Mouse (Mus musculus): ENCODE measurements around the gene Dnmt3b.
"Not testable (repeated sequence)": the region's sequence is repeated elsewhere in the genome, so short reads cannot be mapped to it uniquely, and the experiment has no call there.

Gene Dnmt3b

DNA sequence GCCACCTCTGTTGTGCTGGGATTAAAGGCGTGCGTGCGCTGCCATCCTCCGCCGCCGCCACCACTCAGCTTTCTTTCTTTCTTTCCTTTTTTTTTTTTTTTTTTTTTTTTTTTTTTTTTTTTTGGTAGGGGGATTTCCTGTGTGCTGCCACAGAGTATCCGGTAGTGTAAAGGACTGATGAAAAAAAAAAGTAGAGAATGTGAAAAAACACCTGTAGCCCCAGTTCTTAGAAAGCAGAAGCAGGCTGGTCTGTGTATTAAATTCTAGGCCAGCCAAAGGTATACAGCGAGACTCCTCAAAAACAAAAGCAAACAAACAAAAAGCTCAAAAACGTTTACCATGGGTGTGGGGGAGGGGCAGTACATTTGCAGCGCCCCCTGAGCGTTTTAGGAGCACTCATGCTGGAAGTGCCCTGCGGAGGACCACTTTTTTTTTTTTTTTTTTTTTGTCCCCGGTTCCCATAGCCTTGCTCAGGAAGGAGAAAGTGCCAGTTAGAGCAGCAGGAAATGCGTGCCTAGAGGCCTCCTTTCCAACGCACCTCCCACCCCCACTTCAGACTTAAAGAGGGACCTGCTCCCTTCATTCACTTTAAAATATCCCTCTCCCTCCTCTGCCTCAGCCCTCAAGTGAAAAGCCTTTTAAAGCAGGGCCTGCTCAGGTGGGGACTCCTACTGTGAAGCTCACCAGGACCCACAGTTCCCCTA is 10.1 kb upstream of the Dnmt3b start:
- no peak for DNase-seq

DNA sequence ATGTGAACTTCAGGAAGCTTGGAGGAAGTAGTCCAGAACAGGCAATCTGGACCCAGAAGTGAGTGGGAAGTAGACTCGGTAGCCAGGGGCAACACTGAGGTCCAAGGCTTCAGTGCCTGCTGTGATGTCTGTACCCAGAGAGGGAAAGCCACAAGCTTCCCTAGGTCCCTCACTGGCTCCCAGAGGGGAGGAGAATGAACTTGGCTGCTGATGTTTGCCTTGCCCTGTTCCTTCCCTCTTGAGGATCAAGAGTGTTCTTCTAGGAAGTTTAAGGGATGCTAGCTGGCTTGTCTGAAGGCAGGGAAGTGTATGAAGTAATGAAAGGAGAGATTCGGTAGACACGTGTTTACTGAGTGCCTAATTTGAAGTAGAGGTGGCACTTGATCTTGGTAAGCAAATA is 6.8 kb upstream of the Dnmt3b start:
- DNase-seq = no peak

DNA sequence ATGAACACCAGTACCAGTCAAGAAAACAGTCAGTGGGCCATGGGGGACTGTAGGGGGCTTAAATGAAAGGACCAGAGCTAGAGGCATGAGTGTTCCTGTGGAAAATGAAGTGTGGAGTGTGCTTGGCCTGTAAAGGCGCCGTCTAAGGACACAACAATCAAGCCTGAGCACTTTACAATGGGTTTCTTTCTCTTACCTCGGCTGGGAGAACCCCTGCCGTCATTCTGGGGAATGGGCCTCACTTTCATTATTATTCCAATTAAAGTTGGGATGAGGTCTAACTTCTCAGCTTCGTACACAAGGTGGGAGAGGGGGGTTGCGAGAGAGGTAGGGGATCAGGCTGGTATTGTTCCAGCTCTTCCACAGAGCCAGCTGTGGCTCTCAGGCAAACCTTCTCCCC is 6.3 kb upstream of the Dnmt3b start:
- DNase-seq = no peak

DNA sequence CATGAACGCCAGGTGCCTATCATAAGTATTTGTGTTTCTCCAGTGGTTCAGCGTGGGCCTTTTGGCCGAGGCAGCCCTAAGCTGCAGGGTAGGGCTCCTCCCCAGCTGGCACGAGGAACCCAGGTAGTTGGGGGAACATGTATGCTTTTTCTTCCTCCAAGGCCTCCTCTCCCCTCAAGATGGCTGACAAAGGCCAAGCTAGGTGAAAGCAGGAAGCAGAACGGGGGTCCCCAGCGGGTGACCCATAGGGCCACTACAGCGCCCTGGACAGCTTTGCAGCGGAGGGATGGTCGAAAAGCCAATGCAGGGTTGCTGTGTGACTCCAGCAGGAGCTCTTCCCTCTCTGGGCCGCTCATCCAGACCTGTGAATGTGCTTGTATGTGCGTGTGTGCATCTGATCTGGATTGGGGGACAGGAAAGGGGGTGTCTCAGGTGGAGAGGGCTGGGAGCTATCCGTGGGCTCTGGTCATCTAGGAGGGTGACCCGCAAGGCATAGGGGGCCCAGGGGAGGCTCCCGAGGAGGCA is 415 bp upstream of the Dnmt3b start:
- peak in 1 of 2 experiments; percentile 30 for DNase-seq

DNA sequence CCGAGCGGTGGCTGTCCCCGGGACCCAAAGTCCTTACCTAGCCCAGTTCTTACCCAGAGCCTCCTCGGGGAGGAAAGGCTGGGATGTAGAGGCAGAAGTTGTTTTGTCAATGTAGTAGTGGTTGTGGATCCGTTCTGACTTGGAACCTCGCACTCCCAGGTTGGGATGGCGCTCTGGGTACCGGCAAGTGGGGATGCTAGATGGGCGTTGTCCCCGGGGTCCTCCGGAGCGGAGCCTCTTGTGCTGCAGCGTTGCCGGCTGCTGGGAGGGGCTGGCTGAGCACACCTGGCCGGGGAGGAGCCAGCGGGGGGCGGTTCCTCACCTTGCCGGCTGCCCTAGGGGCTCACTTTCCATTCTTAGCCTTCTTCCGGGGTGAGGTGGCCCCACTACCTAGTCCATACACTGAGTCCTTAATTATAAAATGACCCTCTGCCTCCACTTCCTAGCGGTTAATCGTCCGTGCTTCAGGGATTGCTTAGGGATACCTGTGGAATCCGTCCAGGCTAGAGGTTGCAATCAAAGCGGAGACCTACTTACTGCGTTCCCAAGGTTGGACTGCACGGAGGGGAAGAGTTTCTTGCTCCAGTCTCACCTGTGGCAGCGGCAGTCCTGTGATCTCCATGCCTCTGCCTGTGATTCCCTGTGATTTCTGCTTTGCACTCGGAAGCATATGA is 901 bp downstream of the Dnmt3b start:
- peak; percentile 36 to 37 for DNase-seq

DNA sequence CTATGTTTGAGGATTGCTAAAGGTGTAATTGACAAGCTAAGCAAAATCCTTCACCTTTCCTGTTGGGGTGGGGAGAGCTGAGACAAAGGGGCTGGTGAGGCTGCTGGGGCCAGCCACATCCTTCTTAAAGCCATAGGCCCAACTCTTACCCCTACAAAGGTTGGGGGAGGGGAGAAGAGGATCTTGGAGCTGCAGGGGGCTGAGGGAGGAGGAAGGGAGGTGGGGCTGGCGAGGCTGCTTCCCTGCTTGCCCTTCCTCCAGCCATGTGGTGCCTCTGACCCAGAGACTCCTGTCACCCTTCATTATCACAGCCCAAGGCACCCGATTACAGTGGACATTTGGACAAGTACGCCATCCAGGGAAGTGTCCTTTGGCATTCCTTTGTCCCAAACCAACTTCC is 2.4 kb downstream of the Dnmt3b start:
- no peak for DNase-seq

DNA sequence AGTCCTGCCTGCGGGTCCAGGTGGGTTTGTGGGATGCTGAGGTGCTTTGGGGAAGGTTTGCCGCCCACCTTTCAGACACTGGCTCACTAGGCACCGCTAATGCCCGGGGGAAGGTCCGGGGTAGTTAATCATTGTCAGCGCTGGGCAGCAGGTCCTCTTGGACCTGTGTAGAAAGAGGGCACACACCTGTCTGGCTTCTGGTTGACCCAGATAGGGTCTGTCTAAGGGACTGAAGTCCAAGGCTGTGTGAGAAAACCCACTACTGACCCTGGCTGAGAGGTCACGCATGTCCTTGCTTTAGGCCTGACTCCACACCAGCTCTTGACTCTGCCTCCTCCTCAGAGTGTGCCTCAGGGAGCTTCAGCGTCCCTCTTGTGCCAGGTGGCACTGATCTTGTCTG is 8.4 kb downstream of the Dnmt3b start:
- not testable (repeated sequence) for DNase-seq

DNA sequence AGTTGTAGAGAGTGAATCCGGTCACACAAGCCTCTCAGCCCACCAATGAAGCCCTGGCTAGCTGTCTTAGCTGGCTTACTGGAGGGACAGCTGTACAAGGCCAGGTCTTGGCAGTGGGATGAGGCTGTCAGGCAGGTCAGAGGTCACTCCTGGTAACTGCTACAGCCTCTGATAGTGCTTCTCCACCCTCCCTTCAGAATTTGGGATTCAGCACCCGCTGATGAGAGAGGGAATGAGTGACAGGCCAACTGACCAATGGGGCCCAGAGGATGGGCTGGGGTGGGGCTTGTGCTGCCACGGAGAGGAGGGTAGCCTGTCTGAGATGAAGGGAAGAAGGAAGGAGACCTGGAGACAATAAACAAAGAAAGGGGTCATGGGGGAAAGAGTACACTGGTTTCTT is 11.4 kb downstream of the Dnmt3b start:
- peak; percentile 50 to 53 for DNase-seq

DNA sequence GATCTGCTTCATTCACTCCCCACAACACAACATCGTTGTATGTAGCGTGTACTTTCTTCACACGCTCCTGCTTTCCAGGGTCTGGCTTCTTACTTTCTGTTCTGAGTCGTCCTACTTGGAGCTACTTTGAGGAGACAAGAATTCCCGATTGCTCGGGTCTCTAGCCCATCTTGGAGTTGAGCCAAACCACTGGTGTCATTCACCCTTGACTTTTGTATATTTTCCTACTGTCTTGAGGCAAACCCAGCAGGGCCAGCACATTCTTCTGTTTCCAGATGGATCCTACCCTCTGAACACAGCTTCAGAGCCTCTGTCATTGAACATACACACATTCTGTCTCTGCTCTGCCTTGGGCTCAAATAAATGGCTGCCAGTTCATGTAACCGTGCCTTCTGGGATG is 16.2 kb downstream of the Dnmt3b start:
- DNase-seq = no peak

DNA sequence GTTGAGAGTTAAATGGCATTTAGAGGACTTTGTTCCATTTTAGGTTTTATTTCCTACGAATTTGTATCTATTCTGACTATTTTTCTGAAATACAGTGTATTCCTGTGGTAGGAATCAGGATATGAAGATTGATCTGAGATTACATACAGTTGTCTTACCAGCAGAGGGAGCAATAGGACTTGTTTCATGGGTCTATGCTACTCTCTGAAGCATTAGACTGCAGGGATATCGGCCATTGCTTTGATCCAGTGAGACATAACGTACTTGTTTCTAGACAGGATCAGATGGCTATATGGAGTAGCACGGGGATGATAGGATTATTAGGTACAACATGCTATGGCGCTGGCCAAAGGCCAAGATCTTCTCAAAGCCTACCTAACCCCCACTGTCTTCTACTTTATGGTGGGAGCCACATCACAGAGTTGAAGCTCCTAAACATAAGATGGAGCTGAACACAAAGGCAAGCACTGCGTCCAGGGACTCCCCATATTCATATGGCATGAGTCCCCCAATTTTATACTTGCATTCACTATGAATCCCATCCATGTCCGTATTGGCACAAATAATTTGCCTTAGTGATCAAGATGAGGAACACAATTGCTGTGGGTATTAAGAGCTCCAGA is 19.6 kb downstream of the Dnmt3b start:
- peak; percentile 58 to 90 for DNase-seq

DNA sequence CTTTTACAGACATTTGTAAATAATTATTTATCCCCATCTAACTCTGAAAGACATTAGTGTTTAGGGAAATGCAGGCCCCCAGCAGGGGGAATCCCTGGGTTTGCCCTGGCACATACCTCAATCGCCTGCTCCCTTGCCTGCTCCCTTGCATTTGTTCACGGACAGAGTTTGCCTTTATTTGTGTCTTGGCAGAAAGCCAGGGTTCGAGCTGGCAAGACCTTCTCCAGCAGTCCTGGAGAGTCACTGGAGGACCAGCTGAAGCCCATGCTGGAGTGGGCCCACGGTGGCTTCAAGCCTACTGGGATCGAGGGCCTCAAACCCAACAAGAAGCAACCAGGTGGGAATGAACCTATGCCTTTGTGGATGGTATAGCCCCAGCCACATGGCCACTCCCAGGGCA is 20.9 kb downstream of the Dnmt3b start:
- peak; percentile 48 to 56 for DNase-seq

DNA sequence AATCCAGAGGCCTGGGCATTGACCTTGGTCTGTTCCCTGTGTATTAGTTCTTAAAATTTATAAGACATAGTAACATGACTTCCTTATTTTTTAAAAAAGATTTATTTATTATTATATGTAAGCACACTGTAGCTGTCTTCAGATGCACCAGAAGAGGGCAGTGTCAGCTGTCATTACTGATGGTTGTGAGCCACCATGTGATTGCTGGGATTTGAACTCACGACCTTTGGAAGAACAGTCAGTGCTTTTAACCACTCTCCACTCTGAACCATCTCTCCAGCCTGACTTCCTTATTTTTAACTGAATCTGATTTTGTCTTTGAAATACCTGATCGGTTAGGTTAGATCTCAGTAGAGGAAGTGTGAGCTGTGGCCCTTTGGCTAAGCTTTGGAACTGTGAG is 23.4 kb downstream of the Dnmt3b start:
- no peak for DNase-seq

DNA sequence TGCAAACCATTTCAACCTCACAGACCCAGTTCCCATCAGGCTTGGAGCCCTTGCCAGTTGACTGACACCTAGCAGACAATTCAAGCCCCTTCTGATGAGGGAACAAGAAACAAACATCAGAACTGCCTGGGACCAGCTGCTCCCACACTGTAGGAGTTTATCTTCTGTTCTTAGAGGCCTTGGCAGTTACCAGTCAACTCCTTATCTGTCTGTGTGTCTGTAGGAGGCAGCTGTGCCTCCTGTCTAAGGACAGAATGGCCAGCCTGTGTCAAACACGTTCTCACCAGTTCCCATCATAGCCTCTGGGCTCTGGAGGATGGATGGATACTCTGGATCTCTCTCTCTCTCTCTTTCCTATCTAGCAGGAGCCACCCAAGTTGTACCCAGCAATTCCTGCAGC is 26.1 kb downstream of the Dnmt3b start:
- DNase-seq = not testable (repeated sequence)

DNA sequence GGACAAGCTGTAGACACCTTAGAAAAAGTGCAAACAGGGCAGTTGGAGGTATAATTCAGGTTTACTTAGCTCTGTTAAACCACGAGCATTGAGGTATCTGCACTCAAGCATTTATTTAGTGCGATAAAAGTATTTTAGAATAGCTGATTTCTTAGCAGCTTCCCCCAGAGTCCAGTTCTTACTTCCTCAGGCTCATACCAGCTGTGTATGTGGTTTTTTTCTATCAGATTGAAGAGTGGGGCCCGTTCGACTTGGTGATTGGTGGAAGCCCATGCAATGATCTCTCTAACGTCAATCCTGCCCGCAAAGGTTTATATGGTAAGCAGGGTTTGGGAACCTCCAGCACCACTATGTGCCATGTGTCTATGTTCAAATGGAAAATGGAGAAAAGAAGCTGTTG is 27.7 kb downstream of the Dnmt3b start:
- no peak for DNase-seq

DNA sequence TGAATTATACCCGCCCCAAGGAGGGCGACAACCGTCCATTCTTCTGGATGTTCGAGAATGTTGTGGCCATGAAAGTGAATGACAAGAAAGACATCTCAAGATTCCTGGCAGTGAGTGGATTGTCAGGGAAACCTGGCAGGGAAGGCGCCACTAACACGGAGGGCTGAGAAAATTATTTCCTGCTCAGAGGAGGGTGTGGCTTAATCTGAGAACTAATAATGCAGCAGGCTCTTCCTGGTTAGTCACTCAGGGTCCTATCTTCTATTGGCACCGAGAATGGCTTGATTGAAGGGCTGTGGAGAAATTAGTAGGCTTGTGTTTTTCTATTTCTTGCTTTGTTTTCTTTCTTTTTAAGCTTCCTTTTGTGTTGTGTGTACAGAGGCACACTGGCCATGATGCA is 28.3 kb downstream of the Dnmt3b start:
- DNase-seq = no peak

DNA sequence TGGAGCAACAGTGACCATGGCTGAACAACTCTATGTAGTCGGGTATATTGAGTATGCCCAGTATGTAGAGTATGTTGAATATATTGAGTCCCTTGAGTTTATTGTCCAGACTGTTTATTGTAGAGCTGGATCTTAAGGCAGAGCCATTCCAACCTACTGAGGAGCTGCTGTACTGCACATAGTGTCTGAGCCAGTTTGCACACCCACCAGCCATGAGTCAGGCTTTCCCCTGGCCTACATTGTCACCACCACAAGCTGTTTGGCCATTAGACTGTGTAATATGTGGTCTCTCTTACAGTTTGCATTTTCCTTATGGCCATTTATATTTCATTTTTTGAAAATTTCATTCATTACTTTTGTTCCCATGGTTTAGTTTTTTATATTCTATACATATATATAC is 30.7 kb downstream of the Dnmt3b start:
- DNase-seq = no peak

DNA sequence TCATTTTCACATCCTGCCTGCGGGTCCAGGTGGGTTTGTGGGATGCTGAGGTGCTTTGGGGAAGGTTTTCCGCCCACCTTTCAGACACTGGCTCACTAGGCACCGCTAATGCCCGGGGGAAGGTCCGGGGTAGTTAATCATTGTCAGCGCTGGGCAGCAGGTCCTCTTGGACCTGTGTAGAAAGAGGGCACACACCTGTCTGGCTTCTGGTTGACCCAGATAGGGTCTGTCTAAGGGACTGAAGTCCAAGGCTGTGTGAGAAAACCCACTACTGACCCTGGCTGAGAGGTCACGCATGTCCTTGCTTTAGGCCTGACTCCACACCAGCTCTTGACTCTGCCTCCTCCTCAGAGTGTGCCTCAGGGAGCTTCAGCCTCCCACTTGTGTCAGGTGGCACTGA is 44.2 kb downstream of the Dnmt3b start:
- not testable (repeated sequence) for DNase-seq

DNA sequence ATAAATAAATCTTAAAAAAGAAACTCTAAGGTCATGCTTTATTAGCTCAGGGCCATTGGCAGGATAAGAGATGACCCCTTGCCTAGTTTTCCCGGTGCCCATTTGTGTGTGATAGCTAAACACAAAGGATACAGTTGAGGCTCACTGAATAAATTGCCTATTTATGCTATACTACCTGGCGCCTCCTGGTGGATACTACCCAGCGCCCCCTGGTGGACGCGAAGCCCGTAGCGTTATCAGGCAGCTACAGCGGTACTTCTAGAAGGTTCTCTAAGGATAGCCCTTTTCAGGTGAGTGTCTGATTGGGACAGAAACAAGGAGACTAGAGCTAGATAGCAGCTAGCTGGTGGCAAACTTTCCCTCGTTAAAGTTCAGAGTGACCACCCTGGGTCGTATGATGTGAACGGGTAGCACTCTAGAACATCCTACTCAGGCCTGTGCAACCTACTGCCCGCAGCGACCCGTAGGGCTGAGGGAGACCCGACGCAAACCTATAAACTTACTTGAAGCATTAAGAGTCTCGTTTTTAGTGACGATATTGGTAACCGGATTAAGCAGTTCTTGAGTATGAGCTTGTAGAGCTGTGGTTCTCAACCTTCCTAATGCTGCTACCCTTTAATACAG is 45.3 kb downstream of the Dnmt3b start:
- DNase-seq = peak; percentile 69 to 73

DNA sequence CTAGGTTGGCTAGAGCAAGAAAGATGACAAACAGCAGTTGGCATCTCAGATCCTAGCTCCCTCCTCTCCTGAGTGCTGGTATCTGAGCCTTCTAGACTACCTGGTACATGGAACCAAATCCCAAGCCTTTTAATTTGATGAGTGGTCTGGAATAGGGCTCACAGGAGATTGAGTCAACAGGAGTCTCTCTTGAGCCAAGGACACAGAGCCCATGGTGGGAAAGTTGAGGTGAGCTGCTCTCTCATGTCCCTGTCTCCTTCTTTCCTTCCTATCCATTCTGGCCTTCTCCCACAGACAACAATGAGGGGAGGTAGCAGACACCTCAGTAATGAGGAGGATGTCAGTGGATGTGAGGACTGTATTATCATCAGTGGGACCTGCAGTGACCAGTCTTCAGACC is 47.1 kb downstream of the Dnmt3b start, which contains the start of gene Dnmt3c:
Dnmt3c (plus strand) TSS at position 301 of the 400 bp plus-strand sequence.
- DNase-seq = no peak

DNA sequence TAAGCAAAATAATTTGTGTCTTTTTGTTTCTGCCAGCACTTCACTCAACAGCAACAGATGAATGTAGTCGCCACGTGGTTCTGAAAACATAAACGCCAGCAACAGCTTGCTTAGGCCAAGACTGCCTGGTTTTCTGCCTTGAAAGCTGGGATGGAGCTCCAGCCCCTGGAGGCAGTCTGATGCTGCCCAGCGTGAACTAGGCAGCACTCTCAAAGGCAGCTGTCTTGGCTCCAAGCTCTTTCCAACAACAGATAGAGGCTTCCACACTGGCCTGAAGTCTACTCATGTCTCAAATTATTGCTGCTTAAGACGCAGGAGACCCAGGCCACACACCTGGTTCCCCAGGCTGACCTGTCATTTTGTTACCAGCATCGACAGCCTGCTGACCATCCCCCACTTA is 54.1 kb downstream of the Dnmt3b start:
- DNase-seq = peak; percentile 44 to 62

DNA sequence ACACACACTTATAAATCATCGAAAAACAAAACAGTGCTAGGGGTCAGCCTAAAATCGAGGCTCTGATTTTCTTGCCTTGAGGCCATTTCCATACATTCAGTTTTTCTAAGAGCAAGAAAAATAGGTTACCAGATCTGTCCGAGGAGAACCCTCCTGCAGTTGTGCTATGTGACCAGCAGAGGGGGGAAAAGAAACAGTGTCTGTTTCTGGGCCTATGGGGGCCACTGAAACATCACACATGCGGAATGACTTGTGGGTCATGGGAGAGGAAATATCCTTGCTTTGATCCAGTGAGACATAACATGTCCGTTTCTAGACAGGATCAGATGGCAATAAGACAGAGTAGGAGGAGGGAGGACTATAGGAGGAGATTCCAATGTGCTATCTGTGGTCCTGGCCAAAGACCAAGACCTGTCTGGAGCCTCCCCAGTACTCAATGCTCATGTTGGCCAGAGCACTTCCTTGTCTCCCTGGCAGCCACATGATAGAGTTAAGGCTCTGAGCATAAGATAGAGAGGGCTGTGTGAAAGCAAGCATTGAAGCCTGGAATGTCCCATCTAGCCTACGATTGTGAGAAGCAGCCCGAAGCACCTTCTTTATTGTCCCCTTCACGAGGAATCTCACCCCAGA is 61.6 kb downstream of the Dnmt3b start:
- peak; percentile 61 to 73 for DNase-seq

DNA sequence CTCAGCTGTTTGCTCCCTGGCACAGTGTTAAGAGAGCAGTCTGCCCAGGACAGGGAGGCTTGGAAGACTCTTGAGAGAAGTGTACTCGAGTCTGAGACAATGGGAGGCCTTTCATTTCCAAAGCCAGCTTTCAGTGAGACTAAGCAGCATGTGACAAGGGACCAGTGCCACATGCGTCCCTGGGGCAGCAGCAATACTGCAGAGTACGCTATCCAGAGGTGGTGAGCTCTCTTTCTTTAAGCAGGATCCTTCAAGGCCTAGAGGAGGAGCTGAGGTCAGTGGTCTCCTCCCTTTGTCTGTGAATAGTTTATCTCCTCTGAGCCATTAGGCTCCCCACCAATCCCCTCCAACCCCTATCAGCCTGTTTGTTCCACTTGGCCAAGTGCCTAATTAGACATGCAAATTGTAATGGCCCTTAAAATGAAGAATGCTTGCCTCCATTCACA is 63.4 kb downstream of the Dnmt3b start:
- DNase-seq = peak; percentile 23 to 48

DNA sequence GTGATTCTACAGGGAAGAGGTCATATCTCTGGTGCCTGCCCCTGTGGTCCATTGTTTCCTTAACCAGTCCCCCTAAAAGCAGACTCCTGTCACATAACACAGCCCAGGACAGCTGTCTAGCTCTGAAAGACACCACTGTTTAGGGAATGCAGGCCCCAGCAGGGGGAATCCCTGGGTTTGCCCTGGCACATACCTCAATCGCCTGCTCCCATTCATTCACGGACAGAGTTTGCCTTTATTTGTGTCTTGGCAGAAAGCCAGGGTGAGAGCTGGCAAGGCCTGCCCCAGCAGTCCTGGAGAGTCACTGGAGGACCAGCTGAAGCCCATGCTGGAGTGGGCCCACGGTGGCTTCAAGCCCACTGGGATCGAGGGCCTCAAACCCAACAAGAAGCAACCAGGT is 64.0 kb downstream of the Dnmt3b start:
- DNase-seq = peak; percentile 79 to 85
